Mouse (Mus musculus) forebrain, embryonic 13.5 days (tissue): ENCODE measurements at regions not wholly inside any gene's neighbourhood (a gene's known extent, or its start where the extent isn't known, plus 50 kb on each side); places are given as distances from the start of the nearest gene placed in this dataset.

Source experiments
- ATAC-seq: fragments of 200-750 bp; cut with Nextera tagmentation; 2 replicates; pipeline ENCODE4 v1.8.0; 2017
- H3K27ac ChIP-seq: fragments of 300-500 bp; sonication (generic); 2 replicates; pipeline ENCODE4 v1.5.1; 2015; ENCODE audit warnings: inconsistent platforms, mild to moderate bottlenecking, moderate library complexity
- H3K27me3 ChIP-seq: fragments of 300-500 bp; sonication (generic); 2 replicates; pipeline ENCODE4 v1.6.1; 2015; ENCODE audit warnings: mild to moderate bottlenecking, inconsistent platforms
- H3K36me3 ChIP-seq: fragments of 300-500 bp; sonication (generic); 2 replicates; pipeline ENCODE4 v1.6.1; 2015; ENCODE audit warnings: mild to moderate bottlenecking, inconsistent platforms; ENCODE audit not compliant: poor library complexity, severe bottlenecking
- H3K4me1 ChIP-seq: fragments of 300-500 bp; sonication (generic); 2 replicates; pipeline ENCODE4 v1.6.1; 2015; ENCODE audit warnings: inconsistent platforms
- H3K4me2 ChIP-seq: fragments of 300-500 bp; sonication (generic); 2 replicates; pipeline ENCODE4 v1.6.1; 2015; ENCODE audit warnings: inconsistent platforms, mild to moderate bottlenecking, moderate library complexity
- H3K4me3 ChIP-seq: fragments of 300-500 bp; sonication (generic); 2 replicates; pipeline ENCODE4 v1.5.1; 2015; ENCODE audit warnings: mild to moderate bottlenecking, inconsistent platforms
- H3K9ac ChIP-seq: fragments of 300-500 bp; sonication (generic); 2 replicates; pipeline ENCODE4 v1.6.1; 2015; ENCODE audit warnings: mild to moderate bottlenecking, inconsistent platforms
- H3K9me3 ChIP-seq: fragments of 300-500 bp; sonication (generic); replicated peaks from 2 replicates; pipeline ENCODE4 v1.6.1; 2016; ENCODE audit warnings: inconsistent platforms
- WGBS: fragments of 180-500 bp; shearing (Covaris S2); methylation state at CpG from one replicate; pipeline ENCODE4 v1.1.7; 2015; 5-methylcytosine and 5-hydroxymethylcytosine counted together

DNA sequence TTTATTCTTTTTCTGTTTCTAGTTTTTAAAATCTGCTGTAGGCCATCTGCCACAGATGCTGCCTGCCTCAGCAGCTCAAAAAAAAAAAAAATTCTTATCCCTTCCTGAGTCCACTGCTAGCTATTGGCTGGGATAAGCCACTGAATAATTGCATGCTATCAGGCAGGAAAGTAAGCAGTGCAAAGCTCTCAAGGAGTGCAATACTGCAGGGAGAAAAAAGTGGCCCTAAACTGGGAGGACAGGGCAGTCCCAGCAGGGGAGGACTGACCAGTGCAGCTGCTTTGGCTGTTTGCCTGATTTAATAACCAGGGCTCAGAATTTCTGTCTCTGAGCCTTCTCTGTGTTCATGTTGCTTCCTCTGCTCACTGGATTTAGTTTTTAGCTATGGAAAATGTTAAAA lies 544.4 kb upstream of the Marcks start:
- no peak overlapping the region for H3K9ac ChIP-seq
- peak; percentile 55; the same call in 1 of the 2 replicates for ATAC-seq
- no peaks in the 10 kb centered on the region for H3K27me3 ChIP-seq
- H3K9me3 ChIP-seq, result no peaks in the 10 kb centered on the region
- no peaks in the 10 kb centered on the region for H3K36me3 ChIP-seq
- no peak overlapping the region for H3K27ac ChIP-seq
- no peak overlapping the region for H3K4me2 ChIP-seq
- no peak overlapping the region for H3K4me3 ChIP-seq
- H3K4me1 ChIP-seq, result peaks cover 8% of the 10 kb centered on the region

DNA sequence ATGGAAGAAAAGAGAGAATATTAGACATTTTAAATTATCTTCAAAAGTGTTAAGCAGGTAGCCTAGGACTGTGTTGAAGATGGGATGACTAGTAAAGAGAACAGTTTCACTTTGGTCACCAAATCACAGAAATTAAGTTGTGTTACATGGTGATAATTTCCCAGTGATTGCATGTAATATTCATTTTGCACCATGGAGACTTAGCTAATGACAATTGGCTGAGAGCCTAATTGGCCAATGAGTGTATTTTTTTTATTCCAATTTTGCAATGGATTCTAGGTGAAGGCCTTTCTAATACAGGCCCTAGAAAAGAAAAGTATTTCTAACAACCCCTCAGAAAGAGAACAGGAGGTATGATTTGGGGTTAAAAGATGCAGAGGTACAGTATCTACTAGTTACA lies 541.9 kb upstream of the Marcks start:
- H3K9me3 ChIP-seq, result no peaks in the 10 kb centered on the region
- H3K4me3 ChIP-seq, result no peak overlapping the region
- no peak for ATAC-seq
- H3K27ac ChIP-seq, result no peak overlapping the region
- no peaks in the 10 kb centered on the region for H3K36me3 ChIP-seq
- H3K27me3 ChIP-seq, result no peaks in the 10 kb centered on the region
- no peak overlapping the region for H3K9ac ChIP-seq
- peaks cover 8% of the 10 kb centered on the region for H3K4me1 ChIP-seq
- no peak overlapping the region for H3K4me2 ChIP-seq

DNA sequence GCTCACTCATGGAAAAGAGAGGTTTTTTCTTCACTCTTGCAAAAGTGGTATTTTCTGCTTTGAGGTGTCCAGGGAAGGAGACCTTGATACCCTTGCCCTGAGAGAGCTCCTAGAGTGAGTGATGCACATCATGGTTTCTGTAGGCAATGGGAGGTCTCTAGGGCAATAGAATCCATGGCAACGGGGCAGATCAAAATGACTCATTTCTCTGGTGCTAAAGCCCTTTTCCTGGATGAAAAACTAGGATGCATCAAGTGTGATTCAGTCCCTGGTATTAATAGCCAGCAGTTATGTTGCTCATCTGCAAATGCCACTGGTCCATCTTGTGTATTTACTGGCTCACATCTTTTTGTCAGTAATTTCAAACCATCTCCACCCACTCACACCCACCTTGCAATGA lies 539.1 kb upstream of the Marcks start:
- 88% methylated on average over 1 of the region's 1 CpGs for WGBS
- Histone ChIP-seq H3K27me3 (no peaks in the 10 kb centered on the region), H3K4me2 (no peak overlapping the region), H3K36me3 (no peaks in the 10 kb centered on the region), H3K4me1 (no peaks in the 10 kb centered on the region), H3K9me3 (no peaks in the 10 kb centered on the region), H3K4me3 (no peak overlapping the region), H3K27ac (no peak overlapping the region), H3K9ac (no peak overlapping the region)
- ATAC-seq, result no peak

DNA sequence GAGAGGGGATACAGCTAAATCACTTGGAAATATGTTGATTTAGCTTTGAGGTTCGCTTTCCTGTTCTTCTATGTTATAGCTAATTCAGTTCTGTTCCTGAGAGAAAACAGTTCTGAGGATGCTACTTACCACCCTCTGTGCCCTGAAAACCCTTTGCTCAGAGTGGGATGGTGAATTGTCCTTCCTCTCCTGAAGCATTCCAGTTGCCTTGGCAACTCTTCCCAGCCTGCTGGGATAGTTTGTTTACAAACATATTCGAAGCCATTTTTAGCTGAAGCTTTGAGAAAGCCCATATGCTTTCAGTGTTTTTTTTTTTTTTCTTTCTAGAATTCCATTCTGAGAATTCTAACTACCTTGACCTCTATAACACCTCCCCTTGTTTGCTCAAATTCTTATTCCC lies 530.1 kb upstream of the Marcks start:
- no peak overlapping the region for H3K9ac ChIP-seq
- ATAC-seq, result 0 out of 2 replicates have a peak, but pooled peaks have one; percentile 39
- H3K9me3 ChIP-seq, result no peaks in the 10 kb centered on the region
- H3K4me2 ChIP-seq, result no peak overlapping the region
- H3K4me3 ChIP-seq, result no peak overlapping the region
- H3K27me3 ChIP-seq, result no peaks in the 10 kb centered on the region
- WGBS, result 34% methylated on average over 2 of the region's 2 CpGs
- H3K4me1 ChIP-seq, result peaks cover 29% of the 10 kb centered on the region
- no peaks in the 10 kb centered on the region for H3K36me3 ChIP-seq
- H3K27ac ChIP-seq, result no peak overlapping the region

DNA sequence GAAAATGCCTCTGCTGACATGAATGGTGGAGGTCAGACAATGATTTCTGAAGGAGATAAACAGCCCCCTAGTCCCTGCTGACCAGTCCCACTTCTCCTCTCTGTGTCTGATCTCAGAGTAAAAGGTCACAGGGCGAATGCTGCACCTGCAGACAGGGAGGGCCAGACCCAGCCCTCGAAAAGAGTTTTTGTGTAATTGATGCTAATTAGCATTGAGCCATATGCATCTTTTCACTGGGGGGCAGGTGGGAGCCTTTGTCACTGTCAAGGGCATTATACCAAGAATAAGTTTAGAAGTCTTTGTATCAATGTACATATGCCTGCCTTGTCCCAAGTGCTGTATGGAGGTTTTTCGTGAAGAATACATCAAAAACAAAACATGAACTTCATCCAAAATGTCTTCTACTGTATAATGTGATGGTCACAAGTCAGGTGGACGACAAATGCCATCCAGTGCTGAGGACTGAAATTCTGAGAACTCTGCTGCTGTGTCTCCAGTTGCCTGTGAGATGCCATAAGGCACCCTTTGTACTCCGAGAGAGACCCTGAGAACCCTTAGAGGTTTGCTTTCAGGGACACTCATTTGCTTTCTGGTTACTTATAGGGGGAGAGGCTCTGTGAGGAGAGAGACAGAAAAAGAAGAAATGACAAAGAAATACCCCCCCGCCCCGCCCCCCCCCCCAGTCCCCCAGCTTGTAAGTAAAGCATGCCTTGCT lies 528.5 kb upstream of the Marcks start:
- ATAC-seq, result peak; percentile 65; the same call in 1 of the 2 replicates
- Histone ChIP-seq H3K27ac (peak overlapping the region; percentile 35; the same call in 1 of the 2 replicates), H3K4me3 (no peak overlapping the region), H3K4me1 (peaks cover 29% of the 10 kb centered on the region), H3K4me2 (no peak overlapping the region), H3K36me3 (no peaks in the 10 kb centered on the region), H3K9ac (no peak overlapping the region), H3K27me3 (no peaks in the 10 kb centered on the region), H3K9me3 (no peaks in the 10 kb centered on the region)
- WGBS, result 12% methylated on average over 7 of the region's 7 CpGs

DNA sequence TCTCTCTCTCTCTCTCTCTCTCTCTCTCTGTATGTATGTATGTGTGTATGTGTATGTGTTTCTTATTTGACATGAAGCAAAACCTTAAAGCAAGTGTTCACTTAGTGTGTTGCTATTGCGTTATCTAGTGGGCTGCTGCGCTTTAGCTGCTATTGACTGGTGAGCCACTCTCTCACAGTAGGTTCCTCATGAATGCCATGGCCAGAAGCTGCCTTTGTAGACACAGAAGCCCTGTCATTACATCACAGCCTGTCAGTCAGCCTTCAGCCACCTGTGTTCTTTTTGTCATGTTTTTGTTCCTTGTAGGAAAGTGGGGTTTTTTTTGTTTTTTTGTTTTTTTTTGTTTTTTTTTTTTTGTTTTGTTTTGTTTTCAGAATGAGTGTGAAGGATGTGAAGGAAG lies 527.8 kb upstream of the Marcks start:
- Histone ChIP-seq H3K4me1 (peaks cover 29% of the 10 kb centered on the region), H3K9me3 (no peaks in the 10 kb centered on the region), H3K27ac (peak overlapping the region; percentile 35; the same call in 1 of the 2 replicates), H3K27me3 (no peaks in the 10 kb centered on the region), H3K36me3 (no peaks in the 10 kb centered on the region), H3K4me2 (no peak overlapping the region), H3K9ac (no peak overlapping the region), H3K4me3 (no peak overlapping the region)
- WGBS, result 38% methylated on average over 2 of the region's 2 CpGs
- ATAC-seq, result peak; percentile 57; the same call in 1 of the 2 replicates

DNA sequence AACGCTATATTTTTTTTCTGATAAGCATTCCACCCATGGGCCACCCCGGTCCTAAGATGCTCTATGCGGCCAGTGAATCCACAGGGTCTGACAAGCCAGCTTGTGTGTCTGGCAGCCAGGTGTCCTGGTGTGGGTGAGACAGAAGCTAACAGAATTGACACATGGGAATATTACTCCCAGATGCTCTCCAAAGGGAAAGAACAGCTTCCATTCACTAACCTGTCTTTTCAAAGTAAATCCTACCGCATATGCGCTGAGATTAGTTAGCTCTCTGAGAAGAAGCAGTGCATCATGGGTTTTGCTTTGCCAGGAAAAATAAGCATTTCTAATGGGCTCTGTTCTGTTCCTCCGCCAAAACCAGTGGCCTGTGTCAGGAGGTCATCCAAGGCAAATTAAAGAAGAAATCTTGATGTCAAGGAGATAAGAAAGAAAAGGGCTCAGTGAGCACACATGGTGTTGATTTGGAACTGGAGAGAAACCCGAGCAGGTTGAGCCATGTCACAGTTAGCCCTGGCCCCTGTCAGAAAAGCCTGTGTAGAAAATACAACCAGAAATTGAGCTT lies 498.4 kb upstream of the Marcks start:
- H3K4me1 ChIP-seq, result no peaks in the 10 kb centered on the region
- no peaks in the 10 kb centered on the region for H3K9me3 ChIP-seq
- H3K4me2 ChIP-seq, result no peak overlapping the region
- no peak for ATAC-seq
- 76% methylated on average over 7 of the region's 7 CpGs for WGBS
- no peak overlapping the region for H3K4me3 ChIP-seq
- no peak overlapping the region for H3K9ac ChIP-seq
- H3K36me3 ChIP-seq, result no peaks in the 10 kb centered on the region
- H3K27ac ChIP-seq, result no peak overlapping the region
- H3K27me3 ChIP-seq, result no peaks in the 10 kb centered on the region

DNA sequence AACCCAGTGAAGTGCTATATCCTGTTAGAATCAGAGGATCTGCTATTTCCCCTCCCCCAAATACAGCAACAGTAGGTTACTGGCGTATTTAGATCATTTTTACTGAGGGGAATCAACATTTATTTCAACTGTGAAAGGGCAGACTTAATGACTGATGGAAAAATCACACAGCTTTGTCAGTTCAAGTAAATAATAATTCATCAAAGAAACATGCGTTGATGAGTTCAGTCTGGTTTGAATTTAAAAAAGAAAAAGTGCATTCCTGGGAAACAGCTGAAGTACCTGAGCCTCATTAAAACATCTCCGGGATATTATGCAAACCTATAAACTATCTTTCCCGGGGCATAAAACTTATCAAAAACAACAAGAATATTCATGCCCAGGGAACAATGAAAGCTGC lies 497.7 kb upstream of the Marcks start:
- no peaks in the 10 kb centered on the region for H3K9me3 ChIP-seq
- no peak for ATAC-seq
- H3K4me3 ChIP-seq, result no peak overlapping the region
- no peaks in the 10 kb centered on the region for H3K27me3 ChIP-seq
- no peaks in the 10 kb centered on the region for H3K4me1 ChIP-seq
- WGBS, result 78% methylated on average over 4 of the region's 4 CpGs
- H3K4me2 ChIP-seq, result no peak overlapping the region
- H3K36me3 ChIP-seq, result no peaks in the 10 kb centered on the region
- H3K9ac ChIP-seq, result no peak overlapping the region
- no peak overlapping the region for H3K27ac ChIP-seq

DNA sequence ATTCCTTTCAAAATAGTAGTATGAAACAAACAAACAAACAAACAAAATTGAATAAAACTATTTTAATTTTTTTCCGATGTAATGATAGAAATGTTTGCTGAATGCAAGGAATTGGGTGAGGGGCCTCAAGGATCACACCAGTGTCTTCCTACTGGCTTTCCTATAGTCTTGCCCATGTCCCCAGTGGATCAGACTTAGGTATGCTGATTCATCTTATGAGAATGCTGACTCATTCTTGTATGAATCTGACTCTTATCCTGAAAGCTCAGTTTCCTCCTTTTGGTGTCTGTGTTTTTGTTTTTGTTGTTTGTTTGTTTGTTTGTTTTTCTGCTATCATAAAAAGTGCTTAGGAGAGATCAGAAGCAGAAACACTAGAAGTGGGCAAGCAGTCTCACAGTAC lies 491.7 kb upstream of the Marcks start:
- no peak overlapping the region for H3K27ac ChIP-seq
- no peaks in the 10 kb centered on the region for H3K36me3 ChIP-seq
- H3K9me3 ChIP-seq, result no peaks in the 10 kb centered on the region
- H3K9ac ChIP-seq, result no peak overlapping the region
- no peak overlapping the region for H3K4me3 ChIP-seq
- peaks cover 14% of the 10 kb centered on the region for H3K4me1 ChIP-seq
- 96% methylated on average over 1 of the region's 1 CpGs for WGBS
- H3K27me3 ChIP-seq, result no peaks in the 10 kb centered on the region
- no peak for ATAC-seq
- H3K4me2 ChIP-seq, result no peak overlapping the region

DNA sequence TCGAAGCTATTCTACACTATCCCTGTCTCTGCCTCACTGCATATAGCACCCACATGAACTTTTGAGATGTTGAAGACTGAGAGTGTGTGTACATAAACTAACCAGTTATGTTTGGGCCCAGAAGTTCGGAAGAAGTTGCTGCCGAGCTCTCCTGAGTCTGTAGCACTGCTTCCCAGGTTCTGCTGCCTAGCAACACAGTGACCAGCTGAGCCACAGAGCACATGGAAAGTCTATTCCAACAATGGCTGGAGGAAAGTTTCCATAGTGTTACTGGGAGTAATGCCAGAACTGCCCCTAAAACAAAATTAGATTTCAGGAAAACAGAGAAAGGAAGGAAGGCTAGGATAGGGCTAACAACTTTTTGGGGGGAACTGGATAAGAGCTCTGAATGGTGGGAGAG lies 489.2 kb upstream of the Marcks start:
- peak; percentile 48 for ATAC-seq
- peaks cover 14% of the 10 kb centered on the region for H3K4me1 ChIP-seq
- WGBS, result 62% methylated on average over 3 of the region's 3 CpGs

DNA sequence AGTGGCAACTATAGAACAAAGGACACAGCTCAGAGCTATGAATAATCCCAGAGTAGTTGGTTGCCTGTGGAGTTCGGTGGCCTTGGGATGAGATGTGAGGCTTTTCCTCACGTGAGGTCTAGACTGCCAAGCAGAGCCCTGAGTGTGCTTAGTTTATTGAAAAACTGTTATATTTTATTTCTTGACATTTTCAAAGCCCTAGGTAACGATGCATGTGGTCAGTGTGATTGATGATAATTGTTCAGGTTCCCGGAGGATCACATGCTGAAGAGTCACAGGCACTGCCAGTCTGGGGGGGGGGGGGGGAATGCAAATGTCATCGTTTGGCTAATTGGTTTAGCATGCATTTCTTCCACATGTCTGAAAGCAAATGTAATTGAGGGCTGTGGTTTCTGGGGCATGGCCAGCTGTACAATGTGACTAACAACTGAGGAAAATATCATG lies 488.1 kb upstream of the Marcks start:
- Histone ChIP-seq H3K36me3 (no peaks in the 10 kb centered on the region), H3K4me2 (no peak overlapping the region), H3K9me3 (no peaks in the 10 kb centered on the region), H3K27ac (no peak overlapping the region), H3K27me3 (no peaks in the 10 kb centered on the region), H3K9ac (no peak overlapping the region), H3K4me1 (peaks cover 14% of the 10 kb centered on the region), H3K4me3 (no peak overlapping the region)
- 26% methylated on average over 5 of the region's 5 CpGs for WGBS
- ATAC-seq, result peak; percentile 68

More for the DNA sequence above, 489.2 kb upstream of the Marcks start:
- Histone ChIP-seq H3K4me2 (no peak overlapping the region), H3K4me3 (no peak overlapping the region), H3K27me3 (no peaks in the 10 kb centered on the region), H3K9ac (no peak overlapping the region), H3K9me3 (no peaks in the 10 kb centered on the region), H3K27ac (no peak overlapping the region), H3K36me3 (no peaks in the 10 kb centered on the region)

DNA sequence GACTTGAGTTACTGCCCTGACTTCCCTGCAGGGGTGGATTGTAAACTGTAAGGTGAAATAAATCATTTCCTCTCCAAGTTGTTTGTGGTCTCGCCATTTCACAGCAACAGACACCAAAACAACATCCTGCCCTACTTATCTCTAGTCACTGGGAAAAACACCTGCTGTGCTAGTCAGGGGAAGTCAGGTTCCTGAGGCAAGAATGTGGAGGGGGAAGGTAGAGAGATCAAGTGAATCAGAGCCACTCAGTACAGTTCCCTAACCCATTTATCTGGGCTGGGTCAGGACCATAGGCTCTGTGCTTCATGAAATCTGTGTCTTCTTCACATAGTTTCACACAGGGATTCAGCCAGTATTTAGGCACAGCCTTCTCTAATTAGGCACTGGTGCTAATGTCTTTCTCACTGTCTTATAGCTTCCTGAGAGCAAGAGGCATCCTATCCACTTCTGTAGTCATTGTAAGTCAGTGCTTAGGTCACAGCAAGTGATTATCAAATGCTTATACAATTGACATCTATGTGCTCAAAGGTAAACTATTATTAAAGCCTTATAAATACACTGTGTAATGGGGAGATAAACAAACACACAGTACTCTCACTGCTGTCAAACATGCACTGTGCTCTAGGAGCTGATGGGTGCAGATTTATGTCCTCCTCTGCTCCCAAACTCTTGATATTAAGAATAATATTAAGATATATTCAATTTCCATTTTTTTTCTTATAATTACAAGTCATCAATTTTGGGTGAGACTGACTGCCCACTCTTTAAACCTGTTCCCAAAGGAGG lies 487.4 kb upstream of the Marcks start:
- H3K9me3 ChIP-seq, result no peaks in the 10 kb centered on the region
- H3K27me3 ChIP-seq, result no peaks in the 10 kb centered on the region
- no peak overlapping the region for H3K9ac ChIP-seq
- H3K4me2 ChIP-seq, result no peak overlapping the region
- H3K4me3 ChIP-seq, result no peak overlapping the region
- no peak overlapping the region for H3K27ac ChIP-seq
- peak; percentile 38; the same call in 1 of the 2 replicates for ATAC-seq
- H3K36me3 ChIP-seq, result no peaks in the 10 kb centered on the region
- 69% methylated on average over 1 of the region's 1 CpGs for WGBS
- H3K4me1 ChIP-seq, result peaks cover 14% of the 10 kb centered on the region
